Mouse (Mus musculus): ENCODE results near the gene Gm49325. TPM values are rescaled to one million over a fixed set of nuclear protein-coding genes. Genes with fewer than 3 reads are reported as not detected.

Gene Gm49325
- polyA plus RNA-seq, 1 experiment = 8.8 TPM

- no peaks in the 10 kb centered on the region for H3K27me3 ChIP-seq (ENCODE audit: control insufficient read depth, insufficient read depth, insufficient read length)
- H3ac ChIP-seq (ENCODE audit: control insufficient read depth, insufficient read length) = no peak overlapping the region
- H3K4me3 ChIP-seq = no peak overlapping the region
- peaks cover 7% of the 10 kb centered on the region for H3K79me2 ChIP-seq (ENCODE audit: control insufficient read depth, insufficient read depth)
- no peak for TF ChIP-seq REST (IDR thresholded peaks at IDR 0.05; ENCODE audit: insufficient read depth, insufficient read length)
- no peak for TF ChIP-seq TCF12 (IDR thresholded peaks at IDR 0.05; ENCODE audit: insufficient read depth, poor library complexity, severe bottlenecking)
- no peak for TF ChIP-seq CEBPB (IDR thresholded peaks at IDR 0.05; ENCODE audit: insufficient read depth, poor library complexity, severe bottlenecking)
- TF ChIP-seq TCF3 (IDR thresholded peaks at IDR 0.05; ENCODE audit: insufficient read length, low read depth) = no peak
- no peak for TF ChIP-seq POLR2AphosphoS2 (IDR thresholded peaks at IDR 0.05; ENCODE audit: insufficient read length, low read depth)
- TF ChIP-seq USF1 (IDR thresholded peaks at IDR 0.05; ENCODE audit: low read depth) = no peak
- no peak for TF ChIP-seq SRF (IDR thresholded peaks at IDR 0.05; ENCODE audit: control insufficient read depth, insufficient read length, low read depth)
- TF ChIP-seq MYOD1 (IDR thresholded peaks at IDR 0.05; ENCODE audit: control insufficient read depth in 1 of 3, insufficient read length in 2 of 3, low read depth in 2 of 3) = no peak
- no peak for TF ChIP-seq POLR2A (IDR thresholded peaks at IDR 0.05; ENCODE audit: insufficient read length, low read depth)
- TF ChIP-seq MAX (IDR thresholded peaks at IDR 0.05; ENCODE audit: low read depth) = no peak
- TF ChIP-seq MYOG (IDR thresholded peaks at IDR 0.05; ENCODE audit: control insufficient read depth in 1 of 3, insufficient read depth in 1 of 3, insufficient read length in 2 of 3, low read depth in 2 of 3) = no peak
- TF ChIP-seq E2F4 (IDR thresholded peaks at IDR 0.05; ENCODE audit: insufficient read depth) = no peak
- H3K4me2 ChIP-seq (ENCODE audit: low read depth) = no peak overlapping the region
- peaks cover 29% of the 10 kb centered on the region for H3K36me3 ChIP-seq (ENCODE audit: control insufficient read depth, insufficient read depth)
These were observed 10.9 kb downstream of the Gm49325 start for GRCm38 (mm10) chr10:77616926-77617325.

GRCm38 (mm10) chr10:77621546-77621945, 15.5 kb downstream of the Gm49325 start:
- H3K27me3 ChIP-seq (ENCODE audit: control insufficient read depth, insufficient read depth, insufficient read length) = no peaks in the 10 kb centered on the region
- peaks cover 31% of the 10 kb centered on the region for H3K79me2 ChIP-seq (ENCODE audit: control insufficient read depth, insufficient read depth)
- peaks cover 20% of the 10 kb centered on the region for H3K36me3 ChIP-seq (ENCODE audit: control insufficient read depth, insufficient read depth)
- peak overlapping the region; percentile 60 for H3ac ChIP-seq (ENCODE audit: control insufficient read depth, insufficient read length)
- TF ChIP-seq POLR2AphosphoS2 (IDR thresholded peaks at IDR 0.05; ENCODE audit: insufficient read length, low read depth) (no peak), TCF3 (IDR thresholded peaks at IDR 0.05; ENCODE audit: insufficient read length, low read depth) (no peak), REST (IDR thresholded peaks at IDR 0.05; ENCODE audit: insufficient read depth, insufficient read length) (no peak), POLR2A (IDR thresholded peaks at IDR 0.05; ENCODE audit: insufficient read length, low read depth) (no peak), E2F4 (IDR thresholded peaks at IDR 0.05; ENCODE audit: insufficient read depth) (no peak), USF1 (IDR thresholded peaks at IDR 0.05; ENCODE audit: low read depth) (no peak), SRF (IDR thresholded peaks at IDR 0.05; ENCODE audit: control insufficient read depth, insufficient read length, low read depth) (no peak)
- H3K4me3 ChIP-seq = peak overlapping the region; percentile 83
- H3K4me2 ChIP-seq (ENCODE audit: low read depth) = peak overlapping the region; percentile 76

GRCm38 (mm10) chr10:77622055-77622988, 16.3 kb downstream of the Gm49325 start, which contains the start of gene Ube2g2:
Gene Ube2g2, plus strand, starts transcription at chr10:77622275.
- H3K27me3 ChIP-seq (ENCODE audit: control insufficient read depth, insufficient read depth, insufficient read length) = no peaks in the 10 kb centered on the region
- peak within 1 kb of the TSS; percentile 83 for H3K4me3 ChIP-seq
- H3K79me2 ChIP-seq (ENCODE audit: control insufficient read depth, insufficient read depth) = peaks cover 39% of the 10 kb centered on the region
- peak within 1 kb of the TSS; percentile 76 for H3K4me2 ChIP-seq (ENCODE audit: low read depth)
- peaks cover 12% of the 10 kb centered on the region for H3K36me3 ChIP-seq (ENCODE audit: control insufficient read depth, insufficient read depth)
- peak within 1 kb of the TSS; percentile 60 for H3ac ChIP-seq (ENCODE audit: control insufficient read depth, insufficient read length)
- TF ChIP-seq POLR2AphosphoS2 (IDR thresholded peaks at IDR 0.05; ENCODE audit: insufficient read length, low read depth) (peak; percentile 97), MYOD1 (IDR thresholded peaks at IDR 0.05; ENCODE audit: control insufficient read depth in 1 of 3, insufficient read length in 2 of 3, low read depth in 2 of 3) (peak in 1 of 3 experiments; percentile 18), CEBPB (IDR thresholded peaks at IDR 0.05; ENCODE audit: insufficient read depth, poor library complexity, severe bottlenecking) (no peak), MYOG (IDR thresholded peaks at IDR 0.05; ENCODE audit: control insufficient read depth in 1 of 3, insufficient read depth in 1 of 3, insufficient read length in 2 of 3, low read depth in 2 of 3) (peak in 2 of 3 experiments; percentile 34 to 45), E2F4 (IDR thresholded peaks at IDR 0.05; ENCODE audit: insufficient read depth) (no peak), POLR2A (IDR thresholded peaks at IDR 0.05; ENCODE audit: insufficient read length, low read depth) (peak; percentile 88)

- H3K36me3 ChIP-seq (ENCODE audit: control insufficient read depth, insufficient read depth) = peaks cover 5% of the 10 kb centered on the region
- H3K79me2 ChIP-seq (ENCODE audit: control insufficient read depth, insufficient read depth) = peaks cover 47% of the 10 kb centered on the region
- H3K4me2 ChIP-seq (ENCODE audit: low read depth) = peak overlapping the region; percentile 74
- no peak for TF ChIP-seq REST (IDR thresholded peaks at IDR 0.05; ENCODE audit: insufficient read depth, insufficient read length)
- no peak for TF ChIP-seq SRF (IDR thresholded peaks at IDR 0.05; ENCODE audit: control insufficient read depth, insufficient read length, low read depth)
- TF ChIP-seq MAX (IDR thresholded peaks at IDR 0.05; ENCODE audit: low read depth) = peak; percentile 58
- TF ChIP-seq POLR2A (IDR thresholded peaks at IDR 0.05; ENCODE audit: insufficient read length, low read depth) = peak; percentile 73
- TF ChIP-seq CEBPB (IDR thresholded peaks at IDR 0.05; ENCODE audit: insufficient read depth, poor library complexity, severe bottlenecking) = no peak
- peak; percentile 7 for TF ChIP-seq TCF3 (IDR thresholded peaks at IDR 0.05; ENCODE audit: insufficient read length, low read depth)
- peak; percentile 58 to 89 (median 79) for TF ChIP-seq MYOD1 (IDR thresholded peaks at IDR 0.05; ENCODE audit: control insufficient read depth in 1 of 3, insufficient read length in 2 of 3, low read depth in 2 of 3)
- peak; percentile 82 for TF ChIP-seq POLR2AphosphoS2 (IDR thresholded peaks at IDR 0.05; ENCODE audit: insufficient read length, low read depth)
- TF ChIP-seq TCF12 (IDR thresholded peaks at IDR 0.05; ENCODE audit: insufficient read depth, poor library complexity, severe bottlenecking) = peak; percentile 44
- no peak for TF ChIP-seq USF1 (IDR thresholded peaks at IDR 0.05; ENCODE audit: low read depth)
- peak; percentile 62 to 92 (median 78) for TF ChIP-seq MYOG (IDR thresholded peaks at IDR 0.05; ENCODE audit: control insufficient read depth in 1 of 3, insufficient read depth in 1 of 3, insufficient read length in 2 of 3, low read depth in 2 of 3)
- no peak for TF ChIP-seq E2F4 (IDR thresholded peaks at IDR 0.05; ENCODE audit: insufficient read depth)
- peak overlapping the region; percentile 60 for H3ac ChIP-seq (ENCODE audit: control insufficient read depth, insufficient read length)
- peak overlapping the region; percentile 83 for H3K4me3 ChIP-seq
- no peaks in the 10 kb centered on the region for H3K27me3 ChIP-seq (ENCODE audit: control insufficient read depth, insufficient read depth, insufficient read length)
These were observed 17.1 kb downstream of the Gm49325 start for GRCm38 (mm10) chr10:77623069-77623492.
